Mouse (Mus musculus) kidney, adult 9 months (tissue): Measurements from ENCODE around the gene Polr3gl.
"Not testable (repeated sequence)": the region's sequence is repeated elsewhere in the genome, so short reads cannot be mapped to it uniquely, and the experiment has no call there.

Experiments used
- DNase-seq: peaks from one replicate; pipeline ENCODE4 v3.0.0; 2022

Polr3gl gene

GRCm38 (mm10) chr3:96593790-96594560 lies at the start of gene Polr3gl:
Gene Polr3gl, minus strand, starts transcription at chr3:96594181.
- peak; percentile 96 for DNase-seq

DNA sequence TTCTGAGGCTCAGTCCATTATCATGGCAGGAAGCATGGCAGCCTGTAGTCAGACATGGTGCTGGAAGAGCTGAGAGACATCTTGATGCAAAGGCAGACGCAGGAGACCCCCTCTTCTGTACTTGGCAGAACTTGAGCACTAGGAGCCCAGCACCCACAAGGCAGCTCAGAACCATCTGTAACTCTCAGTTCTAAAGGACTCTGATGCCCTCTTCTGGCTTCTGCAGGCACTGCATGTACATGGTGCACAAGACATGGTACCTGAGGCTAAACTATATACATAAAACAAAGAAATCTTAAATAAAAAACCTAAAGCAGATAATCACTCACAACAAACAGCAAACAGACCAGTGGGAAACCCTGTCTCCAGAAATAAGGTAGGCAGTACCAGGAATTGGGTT lies 45.2 kb upstream of the Polr3gl start:
- DNase-seq: peak; percentile 75

DNA sequence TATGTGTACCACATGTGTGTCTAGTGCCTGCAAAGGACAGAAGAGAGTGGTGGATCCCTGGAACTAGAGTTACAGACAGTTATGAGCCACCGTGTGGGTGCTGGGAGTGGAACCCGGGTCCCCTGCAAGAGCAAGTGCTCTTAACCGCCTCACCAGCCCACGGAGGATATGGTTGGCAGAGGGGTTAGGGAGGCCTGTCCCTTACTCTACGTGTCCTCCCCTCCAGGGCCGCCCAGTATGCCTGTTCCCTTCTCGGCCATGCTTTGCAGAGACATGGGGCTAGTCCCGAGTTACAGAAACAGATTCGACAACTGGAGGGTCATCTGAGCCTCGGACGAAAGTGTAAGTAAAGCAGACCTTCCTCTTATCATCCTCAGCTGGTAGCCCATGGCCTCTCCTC lies 42.5 kb upstream of the Polr3gl start:
- no peak for DNase-seq

DNA sequence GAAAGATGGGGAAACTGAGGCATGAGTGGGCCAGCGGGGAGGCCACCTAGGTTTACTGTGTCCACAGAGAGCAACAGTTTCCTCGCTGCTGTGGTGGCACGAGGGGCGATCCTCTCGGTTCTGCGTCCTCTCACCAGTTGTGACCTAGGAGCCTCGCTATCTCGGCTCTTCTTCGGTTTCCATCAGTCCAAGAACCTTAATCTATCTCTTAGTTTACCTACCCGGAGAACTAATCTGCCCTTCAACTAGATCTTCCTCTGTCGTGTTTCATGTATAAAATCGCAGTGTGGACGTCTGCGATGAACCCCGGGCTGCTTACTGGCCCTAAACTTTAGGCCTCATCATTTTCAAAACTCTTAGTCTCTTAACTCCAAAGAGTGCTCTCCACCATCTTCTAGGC lies 41.9 kb upstream of the Polr3gl start:
- no peak for DNase-seq

DNA sequence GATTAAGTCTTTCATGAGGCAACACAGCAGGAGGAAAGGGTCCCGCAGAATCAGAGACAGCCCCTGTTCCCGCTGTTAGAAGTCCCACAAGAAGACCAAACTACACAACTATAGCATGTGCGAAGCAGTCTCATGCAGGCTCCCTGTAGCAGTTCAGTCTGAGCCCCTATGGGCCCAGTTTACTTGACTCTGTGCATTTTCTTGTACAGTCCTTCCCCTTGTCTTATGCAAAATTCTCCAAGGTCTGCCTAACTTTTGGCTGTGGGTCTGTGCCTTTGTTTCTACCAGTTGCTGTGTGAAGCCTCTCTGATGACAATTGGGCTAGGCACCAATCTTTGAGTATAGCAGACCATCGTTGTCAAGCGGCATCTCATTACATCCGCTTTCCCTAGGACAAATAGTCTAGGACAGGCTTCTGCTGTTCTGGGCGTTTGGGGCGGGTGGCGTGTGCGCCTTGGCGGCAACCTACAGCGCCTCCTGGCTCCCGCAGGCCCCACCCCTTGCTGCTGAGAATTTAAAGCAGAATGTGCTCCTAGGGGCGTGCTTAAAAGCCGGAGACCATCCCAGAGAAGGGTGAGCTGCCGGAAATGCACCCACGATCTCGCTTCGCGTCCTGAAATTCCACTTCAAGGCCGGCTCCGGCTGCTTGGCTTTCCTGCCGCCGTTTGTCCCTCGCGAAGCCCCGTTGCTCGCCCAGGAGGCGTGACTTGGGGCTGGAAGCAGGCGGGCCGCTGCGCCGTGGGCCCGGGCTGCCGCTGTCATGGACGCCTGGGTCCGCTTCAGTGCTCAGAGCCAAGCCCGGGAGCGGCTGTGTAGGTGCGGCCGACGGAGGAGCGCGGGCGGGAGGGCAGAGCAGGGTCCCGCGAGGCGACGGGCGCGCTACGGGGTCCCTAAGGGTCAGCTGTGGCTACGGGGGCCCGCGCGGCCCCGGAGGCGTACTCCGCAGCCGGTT lies 41.2 kb upstream of the Polr3gl start, which contains the start of the genes Pex11b and Gm42957:
Pex11b (plus strand) TSS at position 449 of the 952 bp plus-strand sequence.
Gm42957 (plus strand) TSS at position 547 of the 952 bp plus-strand sequence.
- peak; percentile 88 for DNase-seq

DNA sequence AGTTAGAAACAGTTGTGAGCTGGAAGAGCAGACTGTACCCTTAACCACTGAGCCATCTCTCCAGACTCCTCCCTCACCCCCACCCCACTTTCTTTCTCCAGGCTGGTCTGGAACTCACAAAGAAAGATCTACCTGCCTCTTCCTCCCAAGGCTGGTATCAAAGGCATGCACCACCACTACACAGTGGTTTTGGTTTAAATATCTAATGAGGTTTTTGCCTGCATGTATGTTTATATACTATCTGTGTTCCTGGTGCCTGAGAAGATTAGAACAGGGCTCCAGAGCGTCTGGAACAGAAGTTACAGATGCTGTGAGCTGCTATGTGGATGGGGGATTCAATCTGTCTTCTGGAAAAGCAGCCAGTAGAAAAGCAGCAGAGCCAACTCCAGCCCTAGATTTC lies 40.0 kb upstream of the Polr3gl start:
- DNase-seq: no peak

GRCm38 (mm10) chr3:96632058-96632457 lies 38.1 kb upstream of the Polr3gl start:
- no peak for DNase-seq

GRCm38 (mm10) chr3:96629729-96630600 lies 36.0 kb upstream of the Polr3gl start, which contains the start of gene Rbm8a:
Gene Rbm8a, plus strand, starts transcription at chr3:96629933.
- DNase-seq: peak; percentile 98

GRCm38 (mm10) chr3:96623201-96623600 lies 29.2 kb upstream of the Polr3gl start:
- no peak for DNase-seq

- no peak for DNase-seq
Measured at GRCm38 (mm10) chr3:96617941-96618340, 24.0 kb upstream of the Polr3gl start.

DNA sequence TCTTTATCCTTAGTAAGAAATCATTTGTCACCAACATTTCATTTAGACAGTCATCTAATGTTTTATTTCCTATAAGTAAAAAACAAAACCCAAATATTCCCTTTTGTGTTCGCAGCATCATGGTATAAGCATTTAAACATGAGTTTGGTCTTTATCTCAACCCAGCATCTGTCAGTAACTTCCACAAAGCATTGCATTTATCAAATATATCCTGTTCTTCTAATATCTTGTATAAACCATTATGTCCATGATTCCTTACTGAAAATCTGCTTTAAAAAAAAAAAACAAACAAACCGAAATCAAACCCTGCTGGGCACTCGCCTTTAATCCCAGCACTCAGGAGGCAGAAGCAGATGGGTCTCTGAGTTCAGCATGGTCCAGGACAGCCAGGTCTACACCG lies 12.6 kb upstream of the Polr3gl start:
- DNase-seq: no peak

DNA sequence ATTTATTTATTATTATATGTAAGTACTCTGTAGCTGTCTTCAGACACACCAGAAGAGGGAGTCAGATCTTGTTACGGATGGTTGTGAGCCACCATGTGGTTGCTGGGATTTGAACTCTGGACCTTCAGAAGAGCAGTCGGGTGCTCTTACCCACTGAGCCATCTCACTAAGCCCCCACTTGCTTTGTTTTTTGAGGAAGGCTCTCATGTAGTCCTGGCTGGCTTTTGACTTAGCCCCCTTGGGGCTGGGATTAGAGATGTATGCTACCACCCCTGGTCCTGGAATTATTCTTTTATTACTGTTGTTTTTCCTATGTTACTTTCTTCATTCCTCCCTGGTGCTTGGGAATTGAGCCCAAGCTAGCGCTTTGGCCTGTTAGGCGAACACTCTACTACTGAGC lies 12.0 kb upstream of the Polr3gl start:
- not testable (repeated sequence) for DNase-seq

DNA sequence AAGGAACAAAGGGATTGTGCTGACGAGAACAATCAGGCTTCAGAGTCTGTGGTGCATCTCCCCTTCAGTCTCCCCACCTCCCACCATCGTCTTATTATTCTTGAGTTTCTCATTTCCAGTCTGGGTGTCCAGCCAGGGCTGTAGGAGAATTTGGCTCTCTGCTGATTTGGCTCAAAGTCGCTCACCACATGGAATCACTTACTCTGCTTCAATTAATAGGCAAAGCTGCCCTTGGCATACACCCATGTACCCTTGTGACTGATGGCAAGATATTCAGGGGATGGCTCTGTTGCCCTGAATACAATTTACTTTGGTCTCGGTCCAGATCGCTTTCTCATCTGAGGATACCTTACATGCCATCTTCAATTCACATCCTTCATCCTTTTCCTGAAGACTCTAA lies 9.3 kb upstream of the Polr3gl start:
- DNase-seq: no peak

DNA sequence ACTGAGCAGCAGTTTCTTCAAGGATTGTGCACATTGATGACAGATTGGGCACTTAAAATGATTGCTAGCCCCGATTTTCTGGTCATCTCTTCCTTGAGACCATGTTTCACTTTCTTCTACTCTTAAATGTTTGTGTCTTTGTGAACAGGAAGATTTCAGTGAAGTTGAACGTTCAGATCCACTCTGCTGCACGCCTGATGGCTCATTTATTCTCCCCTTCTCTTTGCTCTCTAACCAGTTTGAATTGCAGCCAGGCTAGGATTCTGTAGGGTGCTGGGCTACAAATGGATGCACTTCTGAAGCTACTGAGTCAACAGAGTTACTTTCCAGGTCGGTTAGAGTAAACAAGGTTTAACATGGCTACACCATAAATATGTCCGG lies 8.7 kb upstream of the Polr3gl start:
- DNase-seq: no peak

DNA sequence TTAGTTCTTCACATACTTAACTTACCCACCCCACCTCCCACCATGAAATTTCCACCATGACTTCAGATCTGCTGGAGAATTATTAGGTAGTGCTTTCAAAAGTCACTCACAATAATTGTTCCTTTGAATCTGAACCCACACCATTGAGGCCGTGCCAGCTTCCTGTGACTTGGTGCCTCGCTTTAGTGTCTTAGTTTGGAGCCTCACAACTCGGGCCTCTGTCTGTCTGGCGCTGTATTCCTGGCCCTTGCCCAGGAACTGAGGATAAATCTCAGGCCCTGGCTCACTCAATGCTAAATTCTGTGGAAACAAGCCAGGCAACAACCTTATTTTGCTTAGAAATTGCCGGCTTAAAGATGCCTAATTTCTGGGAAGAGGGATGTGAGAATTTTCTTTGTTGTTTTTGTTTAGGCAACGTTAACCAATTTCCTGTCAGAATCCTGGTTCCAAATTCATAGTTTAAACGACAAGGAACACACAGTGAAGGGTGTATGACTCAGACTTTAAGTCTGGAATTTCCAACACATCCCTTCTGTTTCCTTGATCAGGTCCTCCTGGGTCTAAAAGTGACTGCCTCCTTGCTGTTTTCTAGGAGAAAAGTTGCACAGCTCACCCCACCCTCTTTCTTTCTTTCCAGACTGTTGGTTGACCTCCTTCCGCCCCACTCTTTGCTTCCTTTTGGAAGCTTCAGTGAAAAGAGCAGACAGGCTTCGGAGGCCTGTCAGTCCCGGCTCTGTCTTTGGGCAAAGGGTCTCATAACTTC lies 8.1 kb upstream of the Polr3gl start:
- no peak for DNase-seq

GRCm38 (mm10) chr3:96601251-96601787 lies 7.3 kb upstream of the Polr3gl start:
- peak; percentile 66 for DNase-seq

- DNase-seq: peak; percentile 91
Measured at GRCm38 (mm10) chr3:96600639-96601250, 6.8 kb upstream of the Polr3gl start, which contains the start of gene Lix1l. Gene Lix1l, plus strand, starts transcription at chr3:96601149.

- no peak for DNase-seq
Measured at GRCm38 (mm10) chr3:96599411-96599810, 5.4 kb upstream of the Polr3gl start.

GRCm38 (mm10) chr3:96599069-96599393 lies 5.0 kb upstream of the Polr3gl start:
- DNase-seq: no peak

DNA sequence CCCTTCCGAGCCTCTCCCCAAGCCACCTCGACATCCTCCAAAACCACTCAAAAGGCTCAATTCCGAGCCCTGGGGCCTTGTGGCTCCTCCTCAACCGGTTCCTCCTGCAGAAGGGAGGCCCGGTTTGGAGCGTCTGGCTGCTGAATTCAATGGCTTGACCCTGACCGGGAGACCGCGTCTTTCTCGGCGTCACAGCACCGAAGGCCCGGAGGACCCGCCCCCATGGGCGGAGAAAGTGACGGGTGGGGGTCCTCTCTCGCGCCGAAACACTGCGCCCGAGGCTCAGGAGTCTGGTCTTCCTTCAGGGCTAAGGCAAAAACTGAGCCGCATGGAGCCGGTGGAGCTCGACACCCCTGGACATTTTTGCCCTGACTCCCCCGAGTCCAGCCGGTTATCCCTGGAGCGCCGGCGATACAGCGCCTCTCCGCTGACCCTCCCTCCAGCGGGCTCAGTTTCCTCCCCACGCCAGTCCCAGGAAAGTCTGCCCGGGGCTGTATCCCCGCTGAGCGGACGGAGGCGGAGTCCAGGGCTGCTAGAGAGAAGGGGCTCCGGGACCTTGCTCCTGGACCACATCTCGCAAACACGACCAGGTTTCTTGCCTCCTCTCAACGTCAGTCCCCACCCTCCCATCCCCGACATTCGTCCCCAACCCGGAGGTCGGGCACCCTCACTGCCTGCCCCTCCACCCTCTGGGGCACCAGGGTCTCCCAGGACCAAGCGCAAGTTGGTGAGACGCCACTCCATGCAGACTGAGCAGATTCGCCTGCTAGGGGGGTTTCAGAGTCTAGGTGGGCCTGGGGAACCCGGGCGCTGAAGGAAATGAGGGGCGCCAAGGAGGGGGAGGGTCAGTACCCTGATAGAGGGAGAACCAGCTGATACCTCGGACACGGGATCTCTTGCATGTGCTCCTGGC lies 4.4 kb upstream of the Polr3gl start:
- peak; percentile 54 for DNase-seq
